Mouse (Mus musculus): ENCODE measurements at regions not wholly inside any gene's neighbourhood (a gene's known extent, or its start where the extent isn't known, plus 50 kb on each side); places are given as distances from the start of the nearest gene placed in this dataset.

GRCm38 (mm10) chr1:163190841-163191240, 105.4 kb upstream of the Mroh9 start:
- H3K4me3 ChIP-seq (ENCODE audit: low read depth, low read length): no peak overlapping the region
- H3K27me3 ChIP-seq (replicated peaks; ENCODE audit: control insufficient read depth, insufficient read depth, low read length): no peaks in the 10 kb centered on the region
- peaks cover 10% of the 10 kb centered on the region for H3K4me1 ChIP-seq (ENCODE audit: control insufficient read depth, insufficient read depth, low read length)
- H3K36me3 ChIP-seq (ENCODE audit: control insufficient read depth, insufficient read depth, low read length): no peaks in the 10 kb centered on the region
- no peaks in the 10 kb centered on the region for H3K9me3 ChIP-seq (ENCODE audit: control insufficient read depth, low read length)
- no peak for ATAC-seq (ENCODE audit: low read depth)
- 36% methylated on average over 2 of the region's 2 CpGs for WGBS
- H3K4me2 ChIP-seq (ENCODE audit: low read depth, low read length): no peak overlapping the region
- no peak overlapping the region for H3K9ac ChIP-seq (ENCODE audit: low read depth, low read length)
- H3K27ac ChIP-seq (replicated peaks; ENCODE audit: low read depth, low read length): peak overlapping the region; percentile 69
- DNase-seq (ENCODE audit: low spot score): peak; percentile 78

DNA sequence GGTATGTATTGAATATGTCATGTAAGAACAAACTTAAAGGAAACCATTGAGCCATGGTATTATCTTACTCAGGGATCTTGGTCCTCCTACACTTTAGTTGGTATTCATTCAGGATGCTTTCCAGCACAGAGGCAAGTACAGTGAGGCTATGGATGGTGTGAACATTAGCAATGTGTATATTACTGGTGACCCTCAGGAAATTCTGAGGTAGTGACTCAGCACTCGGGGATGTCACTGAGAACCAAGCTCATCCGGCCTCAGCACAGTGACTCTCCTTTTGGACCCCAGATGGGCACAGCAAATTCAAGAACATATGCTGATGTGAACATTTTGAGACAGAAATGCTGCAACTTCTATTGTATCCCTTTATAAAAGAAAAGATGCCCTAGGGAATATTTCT, 96.4 kb upstream of the Mroh9 start:
- Histone ChIP-seq H3K9me3 (ENCODE audit: control insufficient read depth, low read length) (no peaks in the 10 kb centered on the region), H3K4me2 (ENCODE audit: low read depth, low read length) (no peak overlapping the region), H3K27ac (replicated peaks; ENCODE audit: low read depth, low read length) (no peak overlapping the region), H3K4me3 (ENCODE audit: low read depth, low read length) (no peak overlapping the region), H3K9ac (ENCODE audit: low read depth, low read length) (no peak overlapping the region), H3K27me3 (replicated peaks; ENCODE audit: control insufficient read depth, insufficient read depth, low read length) (no peaks in the 10 kb centered on the region), H3K4me1 (ENCODE audit: control insufficient read depth, insufficient read depth, low read length) (no peaks in the 10 kb centered on the region), H3K36me3 (ENCODE audit: control insufficient read depth, insufficient read depth, low read length) (no peaks in the 10 kb centered on the region)
- 63% methylated on average over 2 of the region's 2 CpGs for WGBS
- ATAC-seq (ENCODE audit: low read depth): no peak
- DNase-seq (ENCODE audit: low spot score): no peak

DNA sequence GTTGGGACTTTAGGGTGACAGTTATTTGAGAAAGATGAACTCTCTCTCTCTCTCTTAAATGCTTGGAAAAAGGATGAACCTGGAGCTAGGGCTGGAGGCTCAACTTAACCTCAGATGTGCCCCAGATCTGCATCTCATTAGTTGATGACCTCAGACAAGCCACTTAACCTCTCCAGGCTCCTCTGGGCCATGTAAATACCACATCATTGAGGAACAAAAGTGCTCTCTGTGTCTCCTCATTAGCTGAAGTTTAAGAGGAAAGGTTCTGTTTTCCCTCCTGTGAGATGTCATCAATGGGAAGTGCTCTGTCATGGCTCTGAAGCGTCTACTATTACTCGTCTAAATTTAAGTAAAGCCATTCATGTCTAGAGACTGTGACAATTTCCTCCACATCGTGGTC, 91.5 kb upstream of the Mroh9 start:
- no peaks in the 10 kb centered on the region for H3K27me3 ChIP-seq (replicated peaks; ENCODE audit: control insufficient read depth, insufficient read depth, low read length)
- H3K4me3 ChIP-seq (ENCODE audit: low read depth, low read length): no peak overlapping the region
- no peak overlapping the region for H3K9ac ChIP-seq (ENCODE audit: low read depth, low read length)
- no peak overlapping the region for H3K4me2 ChIP-seq (ENCODE audit: low read depth, low read length)
- no peak for DNase-seq (ENCODE audit: low spot score)
- H3K9me3 ChIP-seq (ENCODE audit: control insufficient read depth, low read length): no peaks in the 10 kb centered on the region
- WGBS: 22% methylated on average over 3 of the region's 3 CpGs
- peak; percentile 33; the same call in 1 of the 2 replicates for ATAC-seq (ENCODE audit: low read depth)
- H3K4me1 ChIP-seq (ENCODE audit: control insufficient read depth, insufficient read depth, low read length): no peaks in the 10 kb centered on the region
- no peak overlapping the region for H3K27ac ChIP-seq (replicated peaks; ENCODE audit: low read depth, low read length)
- no peaks in the 10 kb centered on the region for H3K36me3 ChIP-seq (ENCODE audit: control insufficient read depth, insufficient read depth, low read length)

GRCm38 (mm10) chr1:163167051-163167450, 81.6 kb upstream of the Mroh9 start:
- no peak overlapping the region for H3K27ac ChIP-seq (replicated peaks; ENCODE audit: low read depth, low read length)
- H3K4me1 ChIP-seq (ENCODE audit: control insufficient read depth, insufficient read depth, low read length): no peaks in the 10 kb centered on the region
- no peak overlapping the region for H3K4me3 ChIP-seq (ENCODE audit: low read depth, low read length)
- no peak overlapping the region for H3K4me2 ChIP-seq (ENCODE audit: low read depth, low read length)
- no peak overlapping the region for H3K9ac ChIP-seq (ENCODE audit: low read depth, low read length)
- DNase-seq (ENCODE audit: low spot score) (peak; percentile 41), ATAC-seq (ENCODE audit: low read depth) (no peak)
- H3K27me3 ChIP-seq (replicated peaks; ENCODE audit: control insufficient read depth, insufficient read depth, low read length): no peaks in the 10 kb centered on the region
- H3K36me3 ChIP-seq (ENCODE audit: control insufficient read depth, insufficient read depth, low read length): no peaks in the 10 kb centered on the region
- H3K9me3 ChIP-seq (ENCODE audit: control insufficient read depth, low read length): peaks cover 13% of the 10 kb centered on the region; the same call in 1 of the 2 replicates

DNA sequence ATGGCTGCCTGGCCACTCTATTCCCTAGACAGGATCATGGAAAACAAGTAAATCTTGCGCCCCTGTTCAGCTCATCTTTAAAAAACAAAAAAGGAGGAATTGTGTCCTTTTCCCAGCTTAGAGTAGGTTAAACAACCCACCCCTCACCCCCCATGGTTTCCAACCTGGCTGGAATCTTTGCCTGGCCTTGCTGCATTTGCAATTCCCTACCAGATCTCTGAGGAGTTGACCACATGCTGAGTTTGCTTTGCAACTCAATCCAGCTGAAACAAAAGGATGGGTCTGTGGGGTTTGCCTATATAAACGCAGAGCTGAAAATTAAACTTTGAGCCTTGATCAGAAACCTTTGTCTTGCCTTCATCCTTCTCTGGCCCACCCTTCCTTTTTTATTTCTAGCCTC, 78.2 kb upstream of the Mroh9 start:
- Histone ChIP-seq H3K9me3 (ENCODE audit: control insufficient read depth, low read length) (peaks cover 4% of the 10 kb centered on the region; the same call in 1 of the 2 replicates), H3K27me3 (replicated peaks; ENCODE audit: control insufficient read depth, insufficient read depth, low read length) (no peaks in the 10 kb centered on the region), H3K4me3 (ENCODE audit: low read depth, low read length) (no peak overlapping the region), H3K4me1 (ENCODE audit: control insufficient read depth, insufficient read depth, low read length) (peaks cover 8% of the 10 kb centered on the region), H3K36me3 (ENCODE audit: control insufficient read depth, insufficient read depth, low read length) (no peaks in the 10 kb centered on the region), H3K4me2 (ENCODE audit: low read depth, low read length) (no peak overlapping the region), H3K9ac (ENCODE audit: low read depth, low read length) (no peak overlapping the region), H3K27ac (replicated peaks; ENCODE audit: low read depth, low read length) (no peak overlapping the region)
- 55% methylated on average over 2 of the region's 2 CpGs for WGBS
- DNase-seq (ENCODE audit: low spot score) (no peak), ATAC-seq (ENCODE audit: low read depth) (no peak)

DNA sequence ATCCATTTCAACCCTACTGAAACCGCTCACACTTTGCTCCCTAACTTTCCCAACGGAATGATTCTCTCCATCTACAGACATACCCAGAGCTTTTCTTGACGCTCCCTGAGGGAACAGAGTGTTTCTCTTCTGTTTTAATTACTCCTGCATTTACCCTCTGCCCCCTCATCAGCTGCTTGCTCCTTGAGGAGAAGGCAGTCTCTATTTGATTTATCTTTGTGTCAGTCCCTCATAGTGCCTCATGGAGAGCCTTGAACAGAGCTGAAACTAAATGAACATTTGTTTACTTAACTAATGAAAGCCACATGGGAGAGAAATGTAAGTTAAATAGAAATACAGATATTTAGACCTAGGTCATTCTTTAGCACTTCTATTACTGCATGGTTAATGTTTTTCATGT, 74.4 kb upstream of the Mroh9 start:
- DNase-seq (ENCODE audit: low spot score): peak; percentile 70
- H3K4me1 ChIP-seq (ENCODE audit: control insufficient read depth, insufficient read depth, low read length): peaks cover 8% of the 10 kb centered on the region
- H3K27me3 ChIP-seq (replicated peaks; ENCODE audit: control insufficient read depth, insufficient read depth, low read length): no peaks in the 10 kb centered on the region
- ATAC-seq (ENCODE audit: low read depth): peak; percentile 37; the same call in 1 of the 2 replicates
- H3K36me3 ChIP-seq (ENCODE audit: control insufficient read depth, insufficient read depth, low read length): no peaks in the 10 kb centered on the region
- H3K4me2 ChIP-seq (ENCODE audit: low read depth, low read length): no peak overlapping the region
- H3K4me3 ChIP-seq (ENCODE audit: low read depth, low read length): no peak overlapping the region
- no peaks in the 10 kb centered on the region for H3K9me3 ChIP-seq (ENCODE audit: control insufficient read depth, low read length)
- no peak overlapping the region for H3K9ac ChIP-seq (ENCODE audit: low read depth, low read length)
- 0 out of 2 replicates have a peak overlapping the region, but pooled peaks have one; percentile 16 for H3K27ac ChIP-seq (replicated peaks; ENCODE audit: low read depth, low read length)
- 28% methylated on average over 3 of the region's 3 CpGs for WGBS

DNA sequence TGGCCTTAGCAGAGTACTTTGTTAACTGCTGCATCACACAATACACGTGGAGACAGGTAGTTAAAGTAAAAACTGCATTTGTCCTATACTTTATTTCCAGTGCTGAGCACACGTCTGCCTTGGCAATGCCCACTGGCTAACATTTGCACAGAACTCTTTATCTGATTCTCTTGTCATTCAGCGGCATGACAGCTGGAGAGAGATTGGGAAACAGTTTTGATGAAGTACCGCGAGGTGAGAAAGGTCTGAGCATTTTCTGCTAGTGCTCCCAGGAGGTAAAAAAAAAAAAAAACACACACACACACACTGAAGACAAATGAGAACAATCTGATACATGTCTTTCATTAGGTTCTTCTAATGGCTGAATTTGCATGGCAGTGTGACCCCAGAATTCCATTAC, 73.0 kb upstream of the Mroh9 start:
- Histone ChIP-seq H3K27ac (replicated peaks; ENCODE audit: low read depth, low read length) (no peak overlapping the region), H3K9me3 (ENCODE audit: control insufficient read depth, low read length) (no peaks in the 10 kb centered on the region), H3K4me3 (ENCODE audit: low read depth, low read length) (no peak overlapping the region), H3K9ac (ENCODE audit: low read depth, low read length) (no peak overlapping the region), H3K27me3 (replicated peaks; ENCODE audit: control insufficient read depth, insufficient read depth, low read length) (no peaks in the 10 kb centered on the region), H3K4me1 (ENCODE audit: control insufficient read depth, insufficient read depth, low read length) (peaks cover 8% of the 10 kb centered on the region), H3K36me3 (ENCODE audit: control insufficient read depth, insufficient read depth, low read length) (no peaks in the 10 kb centered on the region), H3K4me2 (ENCODE audit: low read depth, low read length) (no peak overlapping the region)
- WGBS: 36% methylated on average over 5 of the region's 5 CpGs
- DNase-seq (ENCODE audit: low spot score) (no peak), ATAC-seq (ENCODE audit: low read depth) (no peak)

GRCm38 (mm10) chr1:163150203-163150855, 64.9 kb upstream of the Mroh9 start:
- H3K36me3 ChIP-seq (ENCODE audit: control insufficient read depth, insufficient read depth, low read length): no peaks in the 10 kb centered on the region
- peak overlapping the region; percentile 53 for H3K4me2 ChIP-seq (ENCODE audit: low read depth, low read length)
- no peaks in the 10 kb centered on the region for H3K9me3 ChIP-seq (ENCODE audit: control insufficient read depth, low read length)
- H3K4me1 ChIP-seq (ENCODE audit: control insufficient read depth, insufficient read depth, low read length): no peaks in the 10 kb centered on the region
- ATAC-seq (ENCODE audit: low read depth) (peak; percentile 92), DNase-seq (ENCODE audit: low spot score) (peak; percentile 94)
- 29% methylated on average over 13 of the region's 13 CpGs for WGBS
- H3K4me3 ChIP-seq (ENCODE audit: low read depth, low read length): peak overlapping the region; percentile 28; the same call in 1 of the 2 replicates
- H3K27ac ChIP-seq (replicated peaks; ENCODE audit: low read depth, low read length): no peak overlapping the region
- H3K9ac ChIP-seq (ENCODE audit: low read depth, low read length): 0 out of 2 replicates have a peak overlapping the region, but pooled peaks have one; percentile 45
- H3K27me3 ChIP-seq (replicated peaks; ENCODE audit: control insufficient read depth, insufficient read depth, low read length): no peaks in the 10 kb centered on the region

GRCm38 (mm10) chr1:163146641-163147040, 61.2 kb upstream of the Mroh9 start:
- H3K4me2 ChIP-seq (ENCODE audit: low read depth, low read length): no peak overlapping the region
- DNase-seq (ENCODE audit: low spot score): peak; percentile 75
- H3K4me1 ChIP-seq (ENCODE audit: control insufficient read depth, insufficient read depth, low read length): no peaks in the 10 kb centered on the region
- H3K27me3 ChIP-seq (replicated peaks; ENCODE audit: control insufficient read depth, insufficient read depth, low read length): no peaks in the 10 kb centered on the region
- WGBS: 52% methylated on average over 1 of the region's 1 CpGs
- no peak overlapping the region for H3K9ac ChIP-seq (ENCODE audit: low read depth, low read length)
- H3K27ac ChIP-seq (replicated peaks; ENCODE audit: low read depth, low read length): no peak overlapping the region
- no peaks in the 10 kb centered on the region for H3K9me3 ChIP-seq (ENCODE audit: control insufficient read depth, low read length)
- no peak overlapping the region for H3K4me3 ChIP-seq (ENCODE audit: low read depth, low read length)
- peak; percentile 51 for ATAC-seq (ENCODE audit: low read depth)
- no peaks in the 10 kb centered on the region for H3K36me3 ChIP-seq (ENCODE audit: control insufficient read depth, insufficient read depth, low read length)
